Mouse (Mus musculus): Measurements from ENCODE around the gene Abcc5. TPM values are rescaled to one million over a fixed set of nuclear protein-coding genes. Genes with fewer than 3 reads are reported as not detected.
"Not testable (repeated sequence)": the region's sequence is repeated elsewhere in the genome, so short reads cannot be mapped to it uniquely, and the experiment has no call there.

The Abcc5 gene
- polyA plus RNA-seq, 1 experiment from 2014 or later = 55.5 TPM

GRCm38 (mm10) chr16:20445871-20446270 is 19.7 kb upstream of the Abcc5 start:
- Histone ChIP-seq H3K9ac (no peak overlapping the region), H3K36me3 (no peaks in the 10 kb centered on the region), H3K27ac (no peak overlapping the region), H3K4me2 (no peak overlapping the region), H3K4me3 (no peak overlapping the region), H3K4me1 (replicated peaks) (no peaks in the 10 kb centered on the region; the same call in 1 of the 2 replicates), H3K27me3 (no peaks in the 10 kb centered on the region), H3K9me3 (replicated peaks) (no peaks in the 10 kb centered on the region)
- no peak for ATAC-seq (replicated peaks; ENCODE audit: insufficient number of reproducible peaks, insufficient read depth, low FRiP score, low read depth)
- WGBS = 70% methylated on average over 1 of the region's 1 CpGs

- H3K4me3 ChIP-seq = no peak overlapping the region
- no peaks in the 10 kb centered on the region for H3K36me3 ChIP-seq
- H3K4me1 ChIP-seq (replicated peaks) = no peaks in the 10 kb centered on the region; the same call in 1 of the 2 replicates
- H3K27me3 ChIP-seq = no peaks in the 10 kb centered on the region
- H3K9ac ChIP-seq = no peak overlapping the region
- H3K9me3 ChIP-seq (replicated peaks) = no peaks in the 10 kb centered on the region
- WGBS = 60% methylated on average over 7 of the region's 7 CpGs
- H3K27ac ChIP-seq = no peak overlapping the region
- no peak overlapping the region for H3K4me2 ChIP-seq
- ATAC-seq (replicated peaks; ENCODE audit: insufficient number of reproducible peaks, insufficient read depth, low FRiP score, low read depth) = no peak
Observed at GRCm38 (mm10) chr16:20444831-20445388, 18.7 kb upstream of the Abcc5 start.

- WGBS = 57% methylated on average over 2 of the region's 2 CpGs
- no peaks in the 10 kb centered on the region for H3K9me3 ChIP-seq (replicated peaks)
- H3K4me1 ChIP-seq (replicated peaks) = no peaks in the 10 kb centered on the region; the same call in 1 of the 2 replicates
- no peak overlapping the region for H3K27ac ChIP-seq
- H3K4me2 ChIP-seq = no peak overlapping the region
- no peak overlapping the region for H3K4me3 ChIP-seq
- H3K36me3 ChIP-seq = no peaks in the 10 kb centered on the region
- no peak overlapping the region for H3K9ac ChIP-seq
- ATAC-seq (replicated peaks; ENCODE audit: insufficient number of reproducible peaks, insufficient read depth, low FRiP score, low read depth) = no peak
- H3K27me3 ChIP-seq = no peaks in the 10 kb centered on the region
Observed at GRCm38 (mm10) chr16:20442871-20443270, 16.7 kb upstream of the Abcc5 start.

- 72% methylated on average over 11 of the region's 11 CpGs for WGBS
- Histone ChIP-seq H3K27ac (no peak overlapping the region), H3K4me1 (replicated peaks) (no peaks in the 10 kb centered on the region; the same call in 1 of the 2 replicates), H3K4me3 (no peak overlapping the region), H3K9me3 (replicated peaks) (no peaks in the 10 kb centered on the region), H3K9ac (no peak overlapping the region), H3K4me2 (no peak overlapping the region), H3K27me3 (no peaks in the 10 kb centered on the region), H3K36me3 (no peaks in the 10 kb centered on the region)
- ATAC-seq (replicated peaks; ENCODE audit: insufficient number of reproducible peaks, insufficient read depth, low FRiP score, low read depth) = no peak
Observed at GRCm38 (mm10) chr16:20438673-20439415, 12.7 kb upstream of the Abcc5 start.

- not testable (repeated sequence) for H3K4me3 ChIP-seq; H3K27ac ChIP-seq; H3K27me3 ChIP-seq; H3K9me3 ChIP-seq (replicated peaks); ATAC-seq (replicated peaks; ENCODE audit: insufficient number of reproducible peaks, insufficient read depth, low FRiP score, low read depth); H3K4me2 ChIP-seq; H3K4me1 ChIP-seq (replicated peaks); H3K36me3 ChIP-seq; H3K9ac ChIP-seq
- WGBS = 90% methylated on average over 1 of the region's 1 CpGs
Observed at GRCm38 (mm10) chr16:20438046-20438445, 11.9 kb upstream of the Abcc5 start.

- 68% methylated on average over 3 of the region's 3 CpGs for WGBS
- Histone ChIP-seq H3K27me3 (no peaks in the 10 kb centered on the region), H3K9ac (no peak overlapping the region), H3K4me1 (replicated peaks) (no peaks in the 10 kb centered on the region), H3K36me3 (no peaks in the 10 kb centered on the region), H3K4me2 (no peak overlapping the region), H3K4me3 (no peak overlapping the region), H3K9me3 (replicated peaks) (no peaks in the 10 kb centered on the region), H3K27ac (no peak overlapping the region)
- ATAC-seq (replicated peaks; ENCODE audit: insufficient number of reproducible peaks, insufficient read depth, low FRiP score, low read depth) = no peak
Observed at GRCm38 (mm10) chr16:20436281-20436680, 10.1 kb upstream of the Abcc5 start.

- Histone ChIP-seq H3K9me3 (replicated peaks) (no peaks in the 10 kb centered on the region), H3K9ac (no peak overlapping the region), H3K4me3 (no peak overlapping the region), H3K36me3 (no peaks in the 10 kb centered on the region), H3K4me2 (no peak overlapping the region), H3K27me3 (no peaks in the 10 kb centered on the region), H3K27ac (no peak overlapping the region), H3K4me1 (replicated peaks) (peaks cover 13% of the 10 kb centered on the region)
- ATAC-seq (replicated peaks; ENCODE audit: insufficient number of reproducible peaks, insufficient read depth, low FRiP score, low read depth) = no peak
- 80% methylated on average over 5 of the region's 5 CpGs for WGBS
Observed at GRCm38 (mm10) chr16:20429328-20429727, 3.1 kb upstream of the Abcc5 start.

- peaks cover 20% of the 10 kb centered on the region for H3K4me1 ChIP-seq (replicated peaks)
- ATAC-seq (replicated peaks; ENCODE audit: insufficient number of reproducible peaks, insufficient read depth, low FRiP score, low read depth) = no peak
- no peaks in the 10 kb centered on the region for H3K27me3 ChIP-seq
- no peak overlapping the region for H3K27ac ChIP-seq
- WGBS = 74% methylated on average over 4 of the region's 4 CpGs
- no peaks in the 10 kb centered on the region for H3K9me3 ChIP-seq (replicated peaks)
- H3K4me3 ChIP-seq = no peak overlapping the region
- H3K4me2 ChIP-seq = no peak overlapping the region
- H3K9ac ChIP-seq = no peak overlapping the region
- no peaks in the 10 kb centered on the region for H3K36me3 ChIP-seq
Observed at GRCm38 (mm10) chr16:20427566-20427965, 1.4 kb upstream of the Abcc5 start.

GRCm38 (mm10) chr16:20424719-20425650 is 1.2 kb downstream of the Abcc5 start:
- peaks cover 20% of the 10 kb centered on the region for H3K4me1 ChIP-seq (replicated peaks)
- peak overlapping the region; percentile 82 for H3K9ac ChIP-seq
- peak overlapping the region; percentile 89 for H3K4me3 ChIP-seq
- 40% methylated on average over 10 of the region's 10 CpGs for WGBS
- peaks cover 17% of the 10 kb centered on the region for H3K36me3 ChIP-seq
- ATAC-seq (replicated peaks; ENCODE audit: insufficient number of reproducible peaks, insufficient read depth, low FRiP score, low read depth) = no peak
- H3K27me3 ChIP-seq = no peaks in the 10 kb centered on the region
- no peaks in the 10 kb centered on the region for H3K9me3 ChIP-seq (replicated peaks)
- H3K4me2 ChIP-seq = peak overlapping the region; percentile 74
- H3K27ac ChIP-seq = peak overlapping the region; percentile 89

GRCm38 (mm10) chr16:20424226-20424663 is 1.9 kb downstream of the Abcc5 start:
- Histone ChIP-seq H3K27me3 (no peaks in the 10 kb centered on the region), H3K27ac (peak overlapping the region; percentile 89), H3K4me3 (peak overlapping the region; percentile 89), H3K4me1 (replicated peaks) (peaks cover 20% of the 10 kb centered on the region), H3K36me3 (peaks cover 20% of the 10 kb centered on the region), H3K9me3 (replicated peaks) (no peaks in the 10 kb centered on the region), H3K9ac (no peak overlapping the region), H3K4me2 (peak overlapping the region; percentile 74)
- ATAC-seq (replicated peaks; ENCODE audit: insufficient number of reproducible peaks, insufficient read depth, low FRiP score, low read depth) = no peak
- 52% methylated on average over 7 of the region's 7 CpGs for WGBS

All from heart, embryonic 15.5 days (tissue).